Mouse (Mus musculus): Measurements from ENCODE around the gene Jagn1. TPM values are rescaled to one million over a fixed set of nuclear protein-coding genes. Genes with fewer than 3 reads are reported as not detected.
A peak's percentile ranks its signal among the peaks of the same experiment; 100 is the strongest.

Gene Jagn1
- total RNA-seq, 2 experiments from 2014 or later, result 38.0 to 41.8 TPM

- intact Hi-C loops (cut with DNase I), result no loop called here
- DNase-seq (ENCODE audit: low spot score in 2 of 2), result no peak
These were observed 11.5 kb upstream of the Jagn1 start for GRCm38 (mm10) chr6:113430846-113431245.

- DNase-seq (ENCODE audit: low spot score in 2 of 2), result no peak
- intact Hi-C loops (cut with DNase I), result no loop called here
These were observed 10.6 kb upstream of the Jagn1 start for GRCm38 (mm10) chr6:113431801-113432200.

GRCm38 (mm10) chr6:113433661-113434060, 8.7 kb upstream of the Jagn1 start:
- DNase-seq (ENCODE audit: low spot score in 2 of 2), result no peak
- intact Hi-C loops (cut with DNase I), result no loop called here

GRCm38 (mm10) chr6:113434691-113435090, 7.7 kb upstream of the Jagn1 start:
- no peak for DNase-seq (ENCODE audit: low spot score in 2 of 2)
- intact Hi-C loops (cut with DNase I), result no loop called here

- DNase-seq (ENCODE audit: low spot score in 2 of 2), result no peak
- intact Hi-C loops (cut with DNase I), result no loop called here
These were observed 6.6 kb upstream of the Jagn1 start, which contains the start of gene Cidec for GRCm38 (mm10) chr6:113435664-113436205. Cidec (minus strand) TSS chr6:113435760.

- DNase-seq (ENCODE audit: low spot score in 2 of 2), result no peak
- intact Hi-C loops (cut with DNase I), result no loop called here
These were observed 5.2 kb upstream of the Jagn1 start for GRCm38 (mm10) chr6:113437135-113437534.

GRCm38 (mm10) chr6:113438721-113439430, 3.5 kb upstream of the Jagn1 start:
- intact Hi-C loops (cut with DNase I), result no loop called here
- DNase-seq (ENCODE audit: low spot score in 2 of 2), result no peak

GRCm38 (mm10) chr6:113440686-113441085, 1.7 kb upstream of the Jagn1 start:
- no peak for DNase-seq (ENCODE audit: low spot score in 2 of 2)
- intact Hi-C loops (cut with DNase I), result loop anchor here (5.0 kb wide), 2 partner anchors 42 to 92 kb away; partner anchors contain the start of genes Creld1, Emc3 and Fancd2

- peak; percentile 40 to 49 for DNase-seq (ENCODE audit: low spot score in 2 of 2)
- intact Hi-C loops (cut with DNase I), result loop anchor here (5.0 kb wide), 2 partner anchors 41 to 91 kb away; partner anchors contain the start of genes Creld1, Emc3 and Fancd2
These were observed 1.2 kb upstream of the Jagn1 start for GRCm38 (mm10) chr6:113441147-113441680.

- intact Hi-C loops (cut with DNase I), result loop anchor here (5.0 kb wide), 2 partner anchors 40 to 90 kb away; partner anchors contain the start of genes Creld1, Emc3 and Fancd2
- no peak for DNase-seq (ENCODE audit: low spot score in 2 of 2)
These were observed 305 bp upstream of the Jagn1 start for GRCm38 (mm10) chr6:113442087-113442441.

- no peak for DNase-seq (ENCODE audit: low spot score in 2 of 2)
- intact Hi-C loops (cut with DNase I), result loop anchor here (5.0 kb wide), 2 partner anchors 39 to 89 kb away; partner anchors contain the start of genes Creld1, Emc3 and Fancd2
These were observed 722 bp downstream of the Jagn1 start for GRCm38 (mm10) chr6:113443091-113443490.

- intact Hi-C loops (cut with DNase I), result loop anchor here (5.0 kb wide), 2 partner anchors 38 to 88 kb away; partner anchors contain the start of genes Creld1, Emc3 and Fancd2
- DNase-seq (ENCODE audit: low spot score in 2 of 2), result no peak
These were observed 2.0 kb downstream of the Jagn1 start for GRCm38 (mm10) chr6:113444207-113444965.

GRCm38 (mm10) chr6:113447639-113448038, 5.3 kb downstream of the Jagn1 start:
- intact Hi-C loops (cut with DNase I), result no loop called here
- DNase-seq (ENCODE audit: low spot score in 2 of 2), result no peak

GRCm38 (mm10) chr6:113451839-113452238, 9.5 kb downstream of the Jagn1 start:
- intact Hi-C loops (cut with DNase I), result no loop called here
- DNase-seq (ENCODE audit: low spot score in 2 of 2), result no peak

GRCm38 (mm10) chr6:113455007-113455406, 12.6 kb downstream of the Jagn1 start:
- intact Hi-C loops (cut with DNase I), result no loop called here
- DNase-seq (ENCODE audit: low spot score in 2 of 2), result no peak

- DNase-seq (ENCODE audit: low spot score in 2 of 2), result no peak
- intact Hi-C loops (cut with DNase I), result no loop called here
These were observed 15.7 kb downstream of the Jagn1 start, which contains the start of gene Il17re for GRCm38 (mm10) chr6:113457952-113458534. Il17re (plus strand) TSS chr6:113458484.

- intact Hi-C loops (cut with DNase I), result no loop called here
- no peak for DNase-seq (ENCODE audit: low spot score in 2 of 2)
These were observed 16.3 kb downstream of the Jagn1 start for GRCm38 (mm10) chr6:113458635-113459034.

GRCm38 (mm10) chr6:113464040-113464439, 21.7 kb downstream of the Jagn1 start:
- no peak for DNase-seq (ENCODE audit: low spot score in 2 of 2)
- intact Hi-C loops (cut with DNase I), result no loop called here

GRCm38 (mm10) chr6:113465602-113466001, 23.2 kb downstream of the Jagn1 start:
- intact Hi-C loops (cut with DNase I), result no loop called here
- DNase-seq (ENCODE audit: low spot score in 2 of 2), result no peak

- DNase-seq (ENCODE audit: low spot score in 2 of 2), result no peak
- intact Hi-C loops (cut with DNase I), result no loop called here
These were observed 26.1 kb downstream of the Jagn1 start for GRCm38 (mm10) chr6:113468512-113468911.
